Mouse (Mus musculus) MEL (cell line): ENCODE data around the gene Senp8. TPM values are rescaled to one million over a fixed set of nuclear protein-coding genes. Genes with fewer than 3 reads are reported as not detected.

Experiments
- DNase-seq: peaks from one replicate; pipeline ENCODE4 v3.0.0; 2011; ENCODE audit warnings: low read depth, low spot score
- H3K27ac ChIP-seq: 2 replicates; pipeline ENCODE4 v1.5.1; 2012; ENCODE audit warnings: low read depth, mild to moderate bottlenecking, control low read depth, low read length, moderate library complexity; ENCODE audit not compliant: control insufficient read depth
- H3K27me3 ChIP-seq, 2 experiments: fragments of 150-350 bp in 1 of 2; sonication (generic) in 1 of 2; 2 replicates each; pipeline ENCODE4 v1.6.1; 2012; ENCODE audit warnings: low read length in 2 of 2, mild to moderate bottlenecking in 2 of 2, improper control_type of control experiment in 1 of 2, moderate library complexity in 1 of 2; ENCODE audit not compliant: insufficient read depth in 2 of 2, control insufficient read depth in 1 of 2
- H3K36me3 ChIP-seq, 2 experiments: 2 replicates each; pipeline ENCODE4 v1.6.1; 2012 to 2014; ENCODE audit warnings: low read length in 2 of 2, improper control_type of control experiment in 1 of 2, inconsistent platforms in 1 of 2, mild to moderate bottlenecking in 1 of 2; ENCODE audit not compliant: insufficient read depth in 2 of 2, control insufficient read depth in 1 of 2
- H3K4me1 ChIP-seq, 2 experiments: fragments of 150-350 bp in 1 of 2; sonication (generic) in 1 of 2; 2 replicates each; pipeline ENCODE4 v1.6.1; 2012; ENCODE audit warnings: low read length in 2 of 2, improper control_type of control experiment in 1 of 2, mild to moderate bottlenecking in 1 of 2; ENCODE audit not compliant: insufficient read depth in 2 of 2, control insufficient read depth in 1 of 2
- H3K4me3 ChIP-seq, 2 experiments: fragments of 150-350 bp in 1 of 2; sonication (generic) in 1 of 2; 2 replicates each; pipeline ENCODE4 v1.5.1; 2012; ENCODE audit warnings: low read depth in 2 of 2, low read length in 2 of 2, mild to moderate bottlenecking in 2 of 2, moderate library complexity in 2 of 2, control low read depth in 1 of 2, improper control_type of control experiment in 1 of 2; ENCODE audit not compliant: control insufficient read depth in 1 of 2, insufficient read depth in 1 of 2
- H3K79me2 ChIP-seq: 2 replicates; pipeline ENCODE4 v1.6.1; 2012; ENCODE audit warnings: mild to moderate bottlenecking, low read length, moderate library complexity; ENCODE audit not compliant: control insufficient read depth, poor library complexity, insufficient read depth
- H3K9ac ChIP-seq: 2 replicates; pipeline ENCODE4 v1.6.1; 2012; ENCODE audit warnings: low read depth, mild to moderate bottlenecking, control low read depth, low read length, moderate library complexity; ENCODE audit not compliant: control insufficient read depth, poor library complexity, severe bottlenecking
- H3K9me3 ChIP-seq: fragments of 150-350 bp; sonication (generic); replicated peaks from 2 replicates; pipeline ENCODE4 v1.6.1; 2012; ENCODE audit warnings: mild to moderate bottlenecking, low read length, improper control_type of control experiment, moderate library complexity; ENCODE audit not compliant: insufficient read depth
- BHLHE40 ChIP-seq: IDR thresholded peaks from 2 replicates; pipeline ENCODE4 v1.6.1; 2012; ENCODE audit warnings: low read depth, mild to moderate bottlenecking, inconsistent platforms, low read length, improper control_type of control experiment, borderline replicate concordance
- CHD2 ChIP-seq: IDR thresholded peaks from 2 replicates; pipeline ENCODE4 v1.6.1; 2011; ENCODE audit warnings: low read length, improper control_type of control experiment
- E2F4 ChIP-seq: IDR thresholded peaks from 2 replicates; pipeline ENCODE4 v1.6.1; 2011; ENCODE audit warnings: low read depth, low read length, improper control_type of control experiment, borderline replicate concordance
- GABPA ChIP-seq: IDR thresholded peaks from 2 replicates; pipeline ENCODE4 v1.6.1; 2012; ENCODE audit warnings: low read depth, mild to moderate bottlenecking, inconsistent platforms, low read length, improper control_type of control experiment, moderate library complexity
- JUND ChIP-seq: IDR thresholded peaks from 2 replicates; pipeline ENCODE4 v1.6.1; 2011; ENCODE audit warnings: low read depth, mild to moderate bottlenecking, improper control_type of control experiment, low read length
- MAFK ChIP-seq: IDR thresholded peaks from 2 replicates; pipeline ENCODE4 v1.6.1; 2011; ENCODE audit warnings: low read depth, mild to moderate bottlenecking, low read length, improper control_type of control experiment, borderline replicate concordance
- MAX ChIP-seq: IDR thresholded peaks from 2 replicates; pipeline ENCODE4 v1.6.1; 2011; ENCODE audit warnings: low read length, improper control_type of control experiment
- MXI1 ChIP-seq: IDR thresholded peaks from 2 replicates; pipeline ENCODE4 v1.6.1; 2011; ENCODE audit warnings: mild to moderate bottlenecking, low read depth, low read length, improper control_type of control experiment
- NELFE ChIP-seq: IDR thresholded peaks from 2 replicates; pipeline ENCODE4 v1.6.1; 2011; ENCODE audit warnings: low read depth, low read length, improper control_type of control experiment
- NRF1 ChIP-seq: IDR thresholded peaks from 2 replicates; pipeline ENCODE4 v1.6.1; 2014; ENCODE audit warnings: low read depth, mild to moderate bottlenecking, inconsistent platforms, low read length, improper control_type of control experiment, moderate library complexity; ENCODE audit not compliant: poor library complexity, insufficient read depth, severe bottlenecking
- POLR2AphosphoS5 ChIP-seq: IDR thresholded peaks from 2 replicates; pipeline ENCODE4 v1.6.1; 2012; ENCODE audit warnings: low read depth, borderline replicate concordance, mild to moderate bottlenecking, inconsistent platforms, low read length, moderate library complexity, mixed read lengths
- RAD21 ChIP-seq: IDR thresholded peaks from 2 replicates; pipeline ENCODE4 v1.6.1; 2011; ENCODE audit warnings: mild to moderate bottlenecking, low read depth, low read length, improper control_type of control experiment
- USF1 ChIP-seq: IDR thresholded peaks from 2 replicates; pipeline ENCODE4 v1.6.1; 2014; ENCODE audit warnings: low read depth, mild to moderate bottlenecking, inconsistent platforms, low read length, improper control_type of control experiment, moderate library complexity
- ZKSCAN1 ChIP-seq: IDR thresholded peaks from 2 replicates; pipeline ENCODE4 v1.6.1; 2012; ENCODE audit warnings: low read depth, mild to moderate bottlenecking, inconsistent platforms, low read length, improper control_type of control experiment, moderate library complexity
- polyA plus RNA-seq, 2 experiments: library from polyadenylated mRNA; stranded (reverse) in 1 of 2; unstranded in 1 of 2; fragments of >175 nt in 1 of 2; fragments of >200 nt in 1 of 2; gene quantifications; 2 replicates each; pipeline versions ENCODE4 v1.2.1 to v1.2.4; 2012; ENCODE audit warnings: low replicate concordance in 2 of 2, low read depth in 1 of 2; ENCODE audit not compliant: insufficient read length in 2 of 2, insufficient read depth in 1 of 2, missing spikeins in 1 of 2
- total RNA-seq: library from RNA; depleted of rRNA; stranded (reverse); fragments of 300-350 nt; gene quantifications from 2 replicates; pipeline ENCODE4 v1.2.3, GENCODE M21; 2012

Gene Senp8
- total and polyA plus RNA-seq, 3 experiments: 2.7 to 5.5 TPM; not detected in 1

GRCm38 (mm10) chr9:59716275-59716898 is 34.1 kb downstream of the Senp8 start:
- Histone ChIP-seq H3K9ac (no peak overlapping the region), H3K4me3 (no peak overlapping the region), H3K79me2 (no peaks in the 10 kb centered on the region), H3K27me3 (peaks cover 2 to 4% of the 10 kb centered on the region in 2 experiments; a peak in 2 of 4 replicates), H3K36me3 (no peaks in the 10 kb centered on the region), H3K4me1 (no peaks in the 10 kb centered on the region), H3K9me3 (no peaks in the 10 kb centered on the region), H3K27ac (no peak overlapping the region)
- DNase-seq: no peak
- no peak for TF ChIP-seq JUND
- TF ChIP-seq NELFE: no peak
- no peak for TF ChIP-seq MAX
- no peak for TF ChIP-seq BHLHE40
- TF ChIP-seq ZKSCAN1: no peak
- TF ChIP-seq GABPA: no peak
- no peak for TF ChIP-seq RAD21
- TF ChIP-seq MAFK: no peak
- TF ChIP-seq POLR2AphosphoS5: no peak
- TF ChIP-seq E2F4: no peak

DNA sequence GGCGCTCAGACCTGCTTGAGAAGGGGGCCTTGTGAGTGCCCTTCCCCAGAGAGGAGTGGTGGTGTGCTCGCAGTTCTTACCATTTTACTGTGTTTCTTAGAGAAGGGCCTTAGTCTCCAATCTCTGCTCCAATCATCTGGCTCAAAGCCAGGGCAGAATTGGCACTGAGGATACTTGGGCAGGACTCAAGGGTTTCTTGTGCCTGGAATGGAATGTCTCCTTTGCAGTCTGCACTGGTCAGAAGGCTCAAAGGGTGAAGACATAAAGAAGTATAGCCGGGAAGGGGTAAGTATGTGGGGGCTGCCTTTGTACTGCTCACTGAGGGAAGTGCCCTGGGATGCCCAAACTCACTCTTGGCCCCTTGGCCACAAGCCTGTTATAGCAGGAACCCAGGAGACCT is 41.3 kb downstream of the Senp8 start:
- H3K27ac ChIP-seq: no peak overlapping the region
- TF ChIP-seq USF1: no peak
- no peak for TF ChIP-seq MXI1
- TF ChIP-seq NRF1: no peak
- no peak for TF ChIP-seq CHD2
- peaks cover 0 to 1% of the 10 kb centered on the region in 2 experiments; a peak in 2 of 4 replicates for H3K27me3 ChIP-seq
- no peaks in the 10 kb centered on the region for H3K79me2 ChIP-seq
- peaks cover 0 to 3% of the 10 kb centered on the region in 2 experiments; a peak in 2 of 4 replicates for H3K36me3 ChIP-seq
- no peak overlapping the region for H3K9ac ChIP-seq
- H3K9me3 ChIP-seq: no peaks in the 10 kb centered on the region
- no peak for DNase-seq
- peaks cover 2 to 8% of the 10 kb centered on the region in 2 experiments; a peak in 3 of 4 replicates for H3K4me1 ChIP-seq
- H3K4me3 ChIP-seq: no peak overlapping the region
